Mouse (Mus musculus) heart, embryonic 12.5 days (tissue): ENCODE results near the gene Gpr89. TPM values are rescaled to one million over a fixed set of nuclear protein-coding genes. Genes with fewer than 3 reads are reported as not detected.

ENCODE experiments used
- ATAC-seq: fragments of 200-750 bp; cut with Nextera tagmentation; 2 replicates; pipeline ENCODE4 v1.8.0; 2017; ENCODE audit warnings: moderate TSS enrichment, moderate library complexity; ENCODE audit not compliant: insufficient number of reproducible peaks, low FRiP score
- H3K27ac ChIP-seq: fragments of 300-500 bp; sonication (generic); 2 replicates; pipeline ENCODE4 v1.5.1; 2016; ENCODE audit warnings: mild to moderate bottlenecking, moderate library complexity; ENCODE audit not compliant: poor library complexity, severe bottlenecking
- H3K27me3 ChIP-seq: fragments of 300-500 bp; sonication (generic); replicated peaks from 2 replicates; pipeline ENCODE4 v1.6.1; 2016; ENCODE audit warnings: mild to moderate bottlenecking, moderate library complexity
- H3K36me3 ChIP-seq: fragments of 300-500 bp; sonication (generic); 2 replicates; pipeline ENCODE4 v1.6.1; 2016; ENCODE audit warnings: mild to moderate bottlenecking, moderate library complexity
- H3K4me1 ChIP-seq: fragments of 300-500 bp; sonication (generic); replicated peaks from 2 replicates; pipeline ENCODE4 v1.6.1; 2016; ENCODE audit warnings: mild to moderate bottlenecking
- H3K4me2 ChIP-seq: fragments of 300-500 bp; sonication (generic); 2 replicates; pipeline ENCODE4 v1.6.1; 2016; ENCODE audit warnings: mild to moderate bottlenecking, moderate library complexity
- H3K4me3 ChIP-seq: fragments of 300-500 bp; sonication (generic); 2 replicates; pipeline ENCODE4 v1.5.1; 2016; ENCODE audit warnings: mild to moderate bottlenecking
- H3K9ac ChIP-seq: fragments of 300-500 bp; sonication (generic); 2 replicates; pipeline ENCODE4 v1.6.1; 2016; ENCODE audit warnings: mild to moderate bottlenecking, moderate library complexity
- H3K9me3 ChIP-seq: fragments of 300-500 bp; sonication (generic); replicated peaks from 2 replicates; pipeline ENCODE4 v1.6.1; 2016; ENCODE audit warnings: mild to moderate bottlenecking, moderate library complexity
- WGBS: fragments of 180-500 bp; shearing (Covaris S2); methylation state at CpG from one replicate; pipeline ENCODE4 v1.1.7; 2016; 5-methylcytosine and 5-hydroxymethylcytosine counted together
- polyA plus RNA-seq: library from polyadenylated mRNA; unstranded; fragments of >200 nt; fragmentation: Nextera tagmentation; extraction: Ambion mirVana; gene quantifications from 2 replicates; pipeline ENCODE4 v1.2.1, GENCODE M21; 2016

Gpr89 gene
- polyA plus RNA-seq, 1 experiment from 2014 or later = 27.6 TPM

DNA sequence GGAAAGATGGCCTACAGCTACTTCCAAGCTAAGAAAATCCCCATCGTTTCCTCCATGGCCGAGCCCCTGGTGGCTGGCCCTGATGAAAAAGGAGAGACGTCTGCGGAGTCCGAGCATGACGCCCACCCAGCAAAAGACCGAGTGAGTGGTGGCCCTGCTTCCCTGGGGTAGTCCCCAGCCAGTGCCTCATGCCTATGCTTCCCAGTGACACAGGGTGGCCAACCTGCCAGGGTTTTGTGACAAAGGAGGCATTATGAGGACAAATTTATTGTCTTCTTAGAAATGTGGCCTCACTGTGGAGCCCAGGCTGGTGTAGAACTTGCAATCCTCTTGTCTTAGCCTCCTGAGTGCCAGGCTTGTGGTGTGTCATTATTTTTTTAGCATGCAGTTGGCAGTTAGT lies 36.1 kb downstream of the Gpr89 start:
- no peaks in the 10 kb centered on the region for H3K27me3 ChIP-seq
- H3K36me3 ChIP-seq = peaks cover 59% of the 10 kb centered on the region
- no peak overlapping the region for H3K4me3 ChIP-seq
- no peak overlapping the region for H3K27ac ChIP-seq
- H3K9ac ChIP-seq = no peak overlapping the region
- no peak overlapping the region for H3K4me2 ChIP-seq
- 90% methylated on average over 7 of the region's 7 CpGs for WGBS
- H3K4me1 ChIP-seq = no peaks in the 10 kb centered on the region
- H3K9me3 ChIP-seq = no peaks in the 10 kb centered on the region
- no peak for ATAC-seq

DNA sequence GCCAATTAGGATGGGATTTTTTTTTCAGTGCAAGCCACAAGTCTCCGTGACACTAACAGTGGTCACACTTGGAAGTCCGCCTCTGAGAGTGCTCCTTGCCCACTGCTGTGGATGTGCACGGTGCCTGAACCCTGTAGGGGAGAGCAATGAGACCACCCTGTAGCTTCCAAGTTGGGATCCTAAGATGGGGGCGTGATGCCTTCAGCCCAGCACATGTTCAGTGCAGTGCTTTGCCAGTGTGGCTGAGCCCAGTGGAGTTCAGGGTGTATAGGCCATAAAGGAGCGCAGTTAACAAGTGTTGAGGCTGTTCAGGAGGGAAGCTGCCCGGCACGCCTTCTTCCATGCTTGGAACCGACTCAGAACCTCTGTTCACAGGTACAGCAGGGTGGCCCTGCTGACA lies 36.6 kb downstream of the Gpr89 start:
- peaks cover 55% of the 10 kb centered on the region for H3K36me3 ChIP-seq
- ATAC-seq = no peak
- WGBS = 92% methylated on average over 8 of the region's 8 CpGs

DNA sequence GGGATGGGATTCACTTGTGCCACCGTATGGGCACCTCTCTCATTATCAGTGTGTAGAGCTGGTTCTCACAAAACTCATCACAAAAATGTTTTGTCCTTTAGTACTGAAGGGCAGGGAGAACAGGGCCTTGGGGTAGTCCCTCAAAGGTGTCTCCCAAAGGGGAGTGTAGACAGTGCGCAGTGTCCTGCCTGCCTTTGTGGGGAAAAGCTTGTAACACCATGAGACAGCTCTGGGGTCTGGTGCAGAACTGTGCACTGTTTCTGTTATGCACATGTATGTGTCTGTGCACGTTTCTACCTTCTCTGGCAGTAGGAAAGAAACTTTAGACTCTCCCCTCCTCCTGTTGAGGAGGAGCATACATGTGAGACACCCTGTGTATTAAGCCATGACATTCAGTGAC lies 37.3 kb downstream of the Gpr89 start:
- no peak overlapping the region for H3K9ac ChIP-seq
- H3K36me3 ChIP-seq = peaks cover 48% of the 10 kb centered on the region
- H3K4me2 ChIP-seq = no peak overlapping the region
- no peak for ATAC-seq
- H3K27me3 ChIP-seq = no peaks in the 10 kb centered on the region
- no peaks in the 10 kb centered on the region for H3K9me3 ChIP-seq
- H3K27ac ChIP-seq = no peak overlapping the region
- H3K4me1 ChIP-seq = no peaks in the 10 kb centered on the region
- H3K4me3 ChIP-seq = no peak overlapping the region
- WGBS = 92% methylated on average over 3 of the region's 3 CpGs

More for the DNA sequence above, 36.6 kb downstream of the Gpr89 start:
- Histone ChIP-seq H3K4me3 (no peak overlapping the region), H3K9ac (no peak overlapping the region), H3K27me3 (no peaks in the 10 kb centered on the region), H3K4me1 (no peaks in the 10 kb centered on the region), H3K4me2 (no peak overlapping the region), H3K27ac (no peak overlapping the region), H3K9me3 (no peaks in the 10 kb centered on the region)

DNA sequence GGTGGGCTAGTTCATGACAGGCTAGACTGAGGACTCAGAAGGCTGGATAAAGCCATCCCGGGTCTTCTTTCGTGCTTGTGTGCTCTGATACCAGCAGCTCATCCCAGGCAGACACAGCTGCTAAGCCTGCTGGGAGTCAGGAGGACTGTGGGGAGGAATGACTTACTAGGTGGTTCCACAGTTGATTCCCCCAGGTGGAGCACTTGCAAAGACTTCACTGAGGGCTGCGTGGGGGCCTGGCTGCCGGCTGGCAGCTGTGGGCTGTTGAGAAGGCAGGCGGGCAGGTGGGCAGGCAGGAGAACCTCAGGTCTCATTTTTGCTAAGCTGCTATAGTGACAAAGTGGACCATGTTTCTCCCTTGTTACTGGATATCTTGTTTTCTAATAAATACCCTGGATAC lies 44.6 kb downstream of the Gpr89 start:
- Histone ChIP-seq H3K36me3 (no peaks in the 10 kb centered on the region), H3K27ac (no peak overlapping the region), H3K27me3 (no peaks in the 10 kb centered on the region), H3K9ac (no peak overlapping the region), H3K9me3 (no peaks in the 10 kb centered on the region), H3K4me3 (no peak overlapping the region), H3K4me2 (no peak overlapping the region), H3K4me1 (no peaks in the 10 kb centered on the region)
- 86% methylated on average over 5 of the region's 5 CpGs for WGBS
- ATAC-seq = no peak

DNA sequence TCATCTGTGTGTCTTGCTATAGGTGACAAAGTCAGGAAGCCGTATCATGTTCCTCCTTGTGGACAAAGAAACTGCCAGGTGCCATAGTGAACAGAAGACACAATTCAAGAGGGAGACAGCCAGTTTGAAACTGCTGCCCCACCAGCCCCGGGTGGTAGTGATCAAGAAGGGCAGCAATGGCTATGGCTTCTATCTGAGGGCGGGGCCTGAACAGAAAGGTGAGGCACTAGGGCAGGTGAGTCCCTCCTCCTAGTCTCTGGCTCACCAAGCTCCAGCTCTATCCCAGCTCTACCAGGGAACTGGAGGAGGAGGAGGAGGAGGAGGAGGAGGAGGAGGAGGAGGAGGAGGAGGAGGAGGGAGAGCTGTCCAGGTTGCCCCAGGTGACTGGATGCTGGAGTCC lies 49.3 kb downstream of the Gpr89 start:
- 0 out of 2 replicates have a peak, but pooled peaks cover 4% of the 10 kb centered on the region for H3K27me3 ChIP-seq
- no peaks in the 10 kb centered on the region for H3K36me3 ChIP-seq
- H3K27ac ChIP-seq = no peak overlapping the region
- no peak overlapping the region for H3K4me3 ChIP-seq
- H3K4me2 ChIP-seq = no peak overlapping the region
- no peak for ATAC-seq
- H3K9ac ChIP-seq = no peak overlapping the region
- WGBS = 82% methylated on average over 3 of the region's 3 CpGs
- H3K9me3 ChIP-seq = no peaks in the 10 kb centered on the region
- no peaks in the 10 kb centered on the region for H3K4me1 ChIP-seq

DNA sequence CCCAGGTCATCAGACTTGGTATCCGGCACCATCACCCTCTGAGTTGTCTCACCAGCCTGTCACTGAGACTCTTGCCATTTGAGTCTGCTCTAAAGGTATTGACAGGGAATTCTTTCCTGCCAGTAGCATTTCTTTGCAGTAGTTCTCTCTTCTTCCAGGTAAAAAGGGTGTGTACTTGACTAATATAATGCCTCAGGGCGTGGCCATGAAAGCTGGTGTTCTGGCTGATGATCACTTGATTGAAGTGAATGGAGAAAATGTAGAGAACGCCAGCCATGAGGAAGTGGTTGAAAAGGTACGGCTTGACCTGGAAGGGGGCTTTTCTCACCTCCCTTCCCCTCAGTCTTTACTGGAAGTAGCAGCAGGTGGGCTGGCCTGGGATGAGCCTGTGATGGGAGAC lies 50.8 kb downstream of the Gpr89 start:
- Histone ChIP-seq H3K27ac (no peak overlapping the region), H3K4me2 (no peak overlapping the region), H3K9ac (no peak overlapping the region), H3K9me3 (no peaks in the 10 kb centered on the region), H3K27me3 (0 out of 2 replicates have a peak, but pooled peaks cover 4% of the 10 kb centered on the region), H3K4me3 (no peak overlapping the region), H3K4me1 (no peaks in the 10 kb centered on the region), H3K36me3 (no peaks in the 10 kb centered on the region)
- 79% methylated on average over 4 of the region's 4 CpGs for WGBS
- no peak for ATAC-seq

DNA sequence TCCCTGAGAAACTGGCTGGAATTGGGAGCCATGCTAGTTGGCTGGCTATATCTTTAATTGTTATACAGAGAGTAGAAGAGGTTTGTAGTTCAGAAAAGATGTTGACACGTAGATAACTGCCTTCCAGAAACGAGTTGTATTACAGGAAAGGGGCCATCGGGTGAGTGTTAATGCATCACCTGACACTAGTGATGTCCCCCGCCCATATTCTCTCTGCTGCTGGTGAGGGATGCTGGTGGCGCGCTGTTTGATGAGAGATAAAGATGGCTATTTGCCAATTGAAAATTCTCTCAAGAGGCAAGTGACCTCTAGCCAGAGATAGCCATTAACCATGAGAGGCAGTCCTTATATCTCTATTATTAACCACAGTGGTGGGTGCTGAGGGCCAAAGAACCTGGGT lies 52.6 kb downstream of the Gpr89 start:
- Histone ChIP-seq H3K4me3 (no peak overlapping the region), H3K9me3 (no peaks in the 10 kb centered on the region), H3K36me3 (no peaks in the 10 kb centered on the region), H3K27ac (no peak overlapping the region), H3K4me2 (no peak overlapping the region), H3K27me3 (0 out of 2 replicates have a peak, but pooled peaks cover 4% of the 10 kb centered on the region), H3K4me1 (peaks cover 8% of the 10 kb centered on the region), H3K9ac (no peak overlapping the region)
- WGBS = 52% methylated on average over 6 of the region's 6 CpGs
- ATAC-seq = no peak

DNA sequence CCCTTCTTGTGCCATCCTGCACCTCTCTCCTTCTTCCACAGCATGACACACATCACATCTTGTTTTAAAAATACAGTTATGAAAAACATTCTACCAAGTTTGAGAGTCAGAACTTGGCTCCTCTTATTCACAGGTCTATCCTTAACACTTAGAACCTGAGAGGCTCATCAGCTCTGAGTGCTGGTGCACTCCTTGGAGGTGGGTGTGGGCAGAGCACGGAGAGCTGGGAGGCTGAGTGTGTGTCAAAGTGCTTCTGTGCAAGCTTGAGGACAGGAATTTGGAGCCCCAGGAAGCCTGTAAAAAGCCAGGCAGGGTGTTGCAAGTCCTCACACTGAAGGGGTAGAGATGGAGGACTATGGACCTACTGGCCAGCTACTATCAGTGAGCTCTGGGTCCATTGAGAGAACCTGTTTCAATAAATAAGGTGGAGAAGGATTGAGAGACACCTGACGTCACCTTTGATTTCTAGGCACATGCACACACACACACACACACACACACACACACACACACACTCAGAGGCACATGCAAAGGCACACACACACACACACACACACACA lies 55.9 kb downstream of the Gpr89 start:
- no peak for ATAC-seq
- Histone ChIP-seq H3K27me3 (0 out of 2 replicates have a peak, but pooled peaks cover 4% of the 10 kb centered on the region), H3K27ac (no peak overlapping the region), H3K4me3 (no peak overlapping the region), H3K9me3 (no peaks in the 10 kb centered on the region), H3K4me2 (no peak overlapping the region), H3K36me3 (no peaks in the 10 kb centered on the region), H3K4me1 (peaks cover 11% of the 10 kb centered on the region), H3K9ac (no peak overlapping the region)
- 66% methylated on average over 2 of the region's 2 CpGs for WGBS

DNA sequence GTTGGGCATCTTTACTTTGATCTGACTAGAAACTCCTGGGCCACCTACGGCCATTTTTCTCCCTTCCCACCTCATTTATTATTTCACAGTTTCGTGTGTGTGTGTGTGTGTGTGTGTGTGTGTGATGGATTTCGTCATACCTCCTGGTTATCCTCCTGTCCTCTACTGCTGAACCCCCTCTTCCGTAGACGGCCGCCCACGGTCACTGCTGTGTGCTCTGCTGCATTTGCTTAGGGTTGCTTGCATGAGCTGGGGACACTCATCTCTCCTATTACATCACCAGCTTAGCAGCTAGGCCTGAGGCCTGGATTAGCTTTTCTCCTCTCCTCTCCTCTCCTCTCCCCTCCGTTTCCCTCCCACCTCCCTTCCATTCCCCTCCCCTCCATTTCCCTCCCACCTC lies 56.7 kb downstream of the Gpr89 start:
- WGBS = 81% methylated on average over 7 of the region's 8 CpGs
- no peak for ATAC-seq
- H3K27me3 ChIP-seq = 0 out of 2 replicates have a peak, but pooled peaks cover 4% of the 10 kb centered on the region

DNA sequence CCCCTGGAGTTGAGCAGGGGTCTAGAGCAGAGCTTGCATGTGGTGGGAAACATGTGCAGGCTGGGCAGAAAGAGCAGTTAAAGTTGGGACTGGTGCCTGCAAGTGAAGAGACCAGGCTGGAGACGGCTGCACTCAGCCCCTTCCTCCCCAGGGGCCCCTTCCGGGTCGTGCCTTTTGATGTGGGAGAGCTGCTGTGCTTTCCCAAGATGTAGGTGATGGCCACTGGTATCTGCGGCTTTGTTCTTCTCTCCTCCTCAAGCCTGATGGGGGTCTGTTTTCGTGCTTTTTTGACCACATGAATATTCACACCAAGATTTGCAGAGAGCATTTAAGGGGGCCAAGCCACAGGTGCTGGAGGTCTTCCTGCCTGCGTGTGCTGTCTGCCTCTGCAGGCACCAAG lies 57.5 kb downstream of the Gpr89 start:
- WGBS = 18% methylated on average over 6 of the region's 6 CpGs
- H3K27ac ChIP-seq = no peak overlapping the region
- no peak for ATAC-seq

More for the DNA sequence above, 56.7 kb downstream of the Gpr89 start:
- Histone ChIP-seq H3K4me1 (peaks cover 11% of the 10 kb centered on the region), H3K9ac (no peak overlapping the region), H3K4me3 (no peak overlapping the region), H3K4me2 (no peak overlapping the region), H3K9me3 (no peaks in the 10 kb centered on the region), H3K27ac (no peak overlapping the region), H3K36me3 (no peaks in the 10 kb centered on the region)

DNA sequence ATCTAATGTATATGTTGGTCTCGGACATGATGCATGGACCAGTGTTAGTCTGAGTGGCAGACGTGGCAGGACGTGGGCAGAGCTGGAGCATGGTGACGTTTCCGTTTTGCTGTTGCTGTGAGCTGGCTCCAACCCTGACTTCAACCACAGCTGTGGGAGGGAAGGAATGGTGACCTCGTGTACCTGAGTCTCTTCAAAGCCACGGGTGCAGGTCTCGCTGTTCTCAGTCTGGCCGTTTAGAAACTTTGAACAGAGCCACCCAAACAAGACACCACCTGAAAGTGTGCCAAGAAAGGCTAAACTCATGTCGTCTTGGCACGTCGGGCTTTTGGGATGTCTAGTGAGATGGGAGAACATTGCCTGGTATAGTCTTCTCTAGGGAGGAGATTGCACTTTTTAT lies 58.2 kb downstream of the Gpr89 start:
- Histone ChIP-seq H3K9me3 (no peaks in the 10 kb centered on the region), H3K36me3 (no peaks in the 10 kb centered on the region), H3K27ac (no peak overlapping the region), H3K27me3 (0 out of 2 replicates have a peak, but pooled peaks cover 4% of the 10 kb centered on the region), H3K4me3 (no peak overlapping the region), H3K4me1 (peaks cover 11% of the 10 kb centered on the region), H3K4me2 (no peak overlapping the region), H3K9ac (no peak overlapping the region)
- 85% methylated on average over 12 of the region's 12 CpGs for WGBS
- ATAC-seq = no peak; the same call in 1 of the 2 replicates

More for the DNA sequence above, 57.5 kb downstream of the Gpr89 start:
- H3K4me1 ChIP-seq = peaks cover 11% of the 10 kb centered on the region
- H3K9me3 ChIP-seq = no peaks in the 10 kb centered on the region
- no peak overlapping the region for H3K4me2 ChIP-seq
- no peaks in the 10 kb centered on the region for H3K36me3 ChIP-seq
- H3K4me3 ChIP-seq = no peak overlapping the region
- 0 out of 2 replicates have a peak, but pooled peaks cover 4% of the 10 kb centered on the region for H3K27me3 ChIP-seq
- no peak overlapping the region for H3K9ac ChIP-seq

DNA sequence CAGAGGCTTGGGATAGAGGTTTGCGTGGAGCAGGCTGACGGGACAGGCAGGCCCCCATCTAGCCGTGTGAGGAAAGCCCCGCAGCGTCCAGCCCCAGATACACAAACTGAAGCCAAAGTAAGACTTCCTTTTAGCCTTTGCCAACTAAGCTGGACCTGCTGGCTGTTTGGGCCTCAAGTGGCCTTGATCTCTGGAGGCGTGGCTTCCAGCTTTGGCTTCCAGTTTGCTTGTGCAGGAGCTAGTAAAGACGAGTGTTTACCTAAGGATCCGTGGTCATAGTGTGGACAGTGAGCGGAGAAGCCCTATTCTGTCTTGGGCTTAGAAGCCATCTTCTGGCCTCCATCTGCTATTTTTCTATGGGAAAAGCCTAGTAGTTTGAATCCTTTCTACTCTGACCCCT lies 59.3 kb downstream of the Gpr89 start:
- 82% methylated on average over 9 of the region's 9 CpGs for WGBS
- Histone ChIP-seq H3K36me3 (no peaks in the 10 kb centered on the region), H3K4me1 (peaks cover 11% of the 10 kb centered on the region), H3K27ac (no peak overlapping the region), H3K27me3 (no peaks in the 10 kb centered on the region), H3K9me3 (no peaks in the 10 kb centered on the region), H3K4me2 (no peak overlapping the region), H3K4me3 (no peak overlapping the region), H3K9ac (no peak overlapping the region)
- no peak for ATAC-seq
